Mouse (Mus musculus) testis, adult 2 months (tissue): ENCODE measurements at regions not wholly inside any gene's neighbourhood (a gene's known extent, or its start where the extent isn't known, plus 50 kb on each side); places are given as distances from the start of the nearest gene placed in this dataset.

Experiments used
- H3K27ac ChIP-seq: fragments of 200-500 bp; 2 replicates; pipeline ENCODE4 v1.5.1; 2012; ENCODE audit warnings: low read depth, low read length; ENCODE audit not compliant: control insufficient read depth, insufficient read depth
- H3K27me3 ChIP-seq: fragments of 200-500 bp; 2 replicates; pipeline ENCODE4 v1.6.1; 2012; ENCODE audit warnings: mild to moderate bottlenecking, low read length, moderate library complexity; ENCODE audit not compliant: control insufficient read depth, insufficient read depth
- H3K36me3 ChIP-seq: fragments of 200-500 bp; 2 replicates; pipeline ENCODE4 v1.6.1; 2012; ENCODE audit warnings: mild to moderate bottlenecking, low read length; ENCODE audit not compliant: control insufficient read depth, insufficient read depth
- H3K4me1 ChIP-seq: fragments of 200-500 bp; 2 replicates; pipeline ENCODE4 v1.6.1; 2012; ENCODE audit warnings: low read length; ENCODE audit not compliant: control insufficient read depth, insufficient read depth
- H3K4me3 ChIP-seq: fragments of 200-500 bp; 2 replicates; pipeline ENCODE4 v1.5.1; 2012; ENCODE audit warnings: low read depth, mild to moderate bottlenecking, low read length, moderate library complexity, mixed read lengths; ENCODE audit not compliant: control insufficient read depth
- CTCF ChIP-seq: fragments of 200-500 bp; IDR thresholded peaks from 2 replicates; pipeline ENCODE4 v1.5.1; 2012; ENCODE audit warnings: low read depth, mild to moderate bottlenecking, inconsistent platforms, low read length, moderate library complexity; ENCODE audit not compliant: control insufficient read depth, insufficient read depth, insufficient replicate concordance
- POLR2A ChIP-seq: fragments of 200-500 bp; IDR thresholded peaks from 2 replicates; pipeline ENCODE4 v1.6.1; 2012; ENCODE audit warnings: low read depth, mild to moderate bottlenecking, inconsistent platforms, low read length, moderate library complexity; ENCODE audit not compliant: control insufficient read depth

GRCm38 (mm10) chr3:42065093-42065935, 322.9 kb downstream of the D3Ertd751e start:
- Histone ChIP-seq H3K27ac (no peak overlapping the region), H3K4me3 (no peak overlapping the region), H3K36me3 (no peaks in the 10 kb centered on the region), H3K4me1 (no peaks in the 10 kb centered on the region), H3K27me3 (no peaks in the 10 kb centered on the region)
- TF ChIP-seq POLR2A, result no peak

- H3K4me3 ChIP-seq, result no peak overlapping the region
- no peak overlapping the region for H3K27ac ChIP-seq
- no peaks in the 10 kb centered on the region for H3K36me3 ChIP-seq
- H3K4me1 ChIP-seq, result no peaks in the 10 kb centered on the region
- H3K27me3 ChIP-seq, result no peaks in the 10 kb centered on the region
- TF ChIP-seq POLR2A (no peak), CTCF (no peak)
Measured at GRCm38 (mm10) chr3:42065962-42066361, 323.6 kb downstream of the D3Ertd751e start.

- Histone ChIP-seq H3K27ac (no peak overlapping the region), H3K4me1 (no peaks in the 10 kb centered on the region), H3K4me3 (no peak overlapping the region), H3K27me3 (no peaks in the 10 kb centered on the region), H3K36me3 (no peaks in the 10 kb centered on the region)
- TF ChIP-seq CTCF (no peak), POLR2A (no peak)
Measured at GRCm38 (mm10) chr3:42067036-42067435, 324.6 kb downstream of the D3Ertd751e start.

GRCm38 (mm10) chr3:42074532-42075287, 332.3 kb downstream of the D3Ertd751e start:
- Histone ChIP-seq H3K27ac (no peak overlapping the region), H3K4me3 (no peak overlapping the region), H3K36me3 (no peaks in the 10 kb centered on the region), H3K27me3 (no peaks in the 10 kb centered on the region), H3K4me1 (no peaks in the 10 kb centered on the region)
- TF ChIP-seq POLR2A (no peak), CTCF (no peak)

GRCm38 (mm10) chr3:42110976-42111847, 368.8 kb downstream of the D3Ertd751e start:
- no peaks in the 10 kb centered on the region for H3K36me3 ChIP-seq
- H3K4me1 ChIP-seq, result no peaks in the 10 kb centered on the region
- H3K4me3 ChIP-seq, result no peak overlapping the region
- no peaks in the 10 kb centered on the region for H3K27me3 ChIP-seq
- no peak overlapping the region for H3K27ac ChIP-seq
- TF ChIP-seq POLR2A (no peak), CTCF (peak; percentile 48; the same call in 1 of the 2 replicates)

GRCm38 (mm10) chr3:42129821-42130560, 387.6 kb downstream of the D3Ertd751e start:
- Histone ChIP-seq H3K4me1 (no peaks in the 10 kb centered on the region), H3K36me3 (no peaks in the 10 kb centered on the region), H3K27me3 (no peaks in the 10 kb centered on the region), H3K4me3 (no peak overlapping the region), H3K27ac (no peak overlapping the region)
- TF ChIP-seq CTCF (no peak), POLR2A (no peak)

- H3K4me3 ChIP-seq, result no peak overlapping the region
- H3K27ac ChIP-seq, result no peak overlapping the region
- no peak for TF ChIP-seq CTCF
- no peak for TF ChIP-seq POLR2A
- H3K4me1 ChIP-seq, result no peaks in the 10 kb centered on the region
- no peaks in the 10 kb centered on the region for H3K27me3 ChIP-seq
- no peaks in the 10 kb centered on the region for H3K36me3 ChIP-seq
Measured at GRCm38 (mm10) chr3:42132322-42132721, 389.9 kb downstream of the D3Ertd751e start.
